ENCODE assay signal across 9 mouse cellular contexts in the genomic region with DNA sequence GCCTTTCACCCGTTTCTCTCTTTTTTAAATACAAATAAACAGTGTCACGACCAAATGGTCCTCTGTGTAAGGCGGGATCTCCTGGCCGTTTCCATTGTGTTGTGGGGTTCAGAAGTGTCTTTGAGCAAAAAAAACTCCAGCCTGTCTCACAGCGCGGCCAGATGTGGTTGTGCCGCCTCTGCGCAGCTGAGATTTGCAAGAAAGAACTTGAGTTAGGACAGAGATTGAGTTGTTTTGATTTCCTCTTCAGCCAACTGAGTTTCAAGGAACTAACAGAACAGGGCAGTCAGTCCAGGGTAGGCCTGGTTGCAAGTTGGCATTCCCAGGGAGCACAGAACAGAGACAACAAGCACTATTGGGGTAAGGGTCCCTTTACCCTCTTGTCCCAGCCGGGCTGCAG. TPM values are rescaled to one million over a fixed set of nuclear protein-coding genes. Genes with fewer than 3 reads are reported as not detected.
DNase-seq lines count a peak whose midpoint lies in the region; ATAC-seq and TF ChIP-seq lines count a peak whose summit lies in the region.
"Had no signal": no experiment of that assay in that cellular context is flagged by ENCODE, and none has a peak within 500 bp of the region (broad histone marks: within the 10 kb centered on the region; RNA-seq: fewer than 3 reads in every experiment).

No protein-coding gene starts in this region.

- peak overlapping the region; percentile 61 for H3K4me3 ChIP-seq in hindbrain, embryonic 15.5 days
- peak overlapping the region; percentile 88 for H3K4me3 ChIP-seq in myocyte

- H3K27ac ChIP-seq in hindbrain, embryonic 15.5 days (replicated peaks): peak overlapping the region; percentile 86

- peak overlapping the region; percentile 96 for H3K4me2 ChIP-seq in hindbrain, embryonic 15.5 days
- H3K4me2 ChIP-seq in myocyte (ENCODE audit: low read depth): peak overlapping the region; percentile 75

- no peaks in the 10 kb centered on the region for H3K9me3 ChIP-seq in hindbrain, embryonic 15.5 days

- H3K79me2 ChIP-seq in myocyte (ENCODE audit: control insufficient read depth, insufficient read depth): peaks cover 24% of the 10 kb centered on the region

- H3K27me3 ChIP-seq in hindbrain, embryonic 15.5 days: no peaks in the 10 kb centered on the region
- H3K27me3 ChIP-seq in myocyte (ENCODE audit: control insufficient read depth, insufficient read depth, insufficient read length): no peaks in the 10 kb centered on the region

- DNase-seq in kidney, postnatal 10 days: peak; percentile 36
- DNase-seq in kidney, adult 9 months: no peak
- DNase-seq in embryo, embryonic 10.5 days (ENCODE audit: low spot score): peak; percentile 71
- DNase-seq in cerebellum, adult 11-12 months: no peak
- no peak for DNase-seq in gastrocnemius, adult 8-10 months (ENCODE audit: low spot score in 2 of 2)
- DNase-seq in spleen, adult 12 weeks (ENCODE audit: low spot score): no peak
- DNase-seq: thymus, postnatal 36 days had no signal

- 3% methylated on average over 9 of the region's 9 CpGs for WGBS in hindbrain, embryonic 15.5 days

- H3K36me3 ChIP-seq in hindbrain, embryonic 15.5 days: no peaks in the 10 kb centered on the region
- no peaks in the 10 kb centered on the region for H3K36me3 ChIP-seq in myocyte (ENCODE audit: control insufficient read depth, insufficient read depth)

- H3ac ChIP-seq in myocyte (ENCODE audit: control insufficient read depth, insufficient read length): peak overlapping the region; percentile 96

- H3K4me1 ChIP-seq in hindbrain, embryonic 15.5 days (replicated peaks): peaks cover 63% of the 10 kb centered on the region

- no peak for TF ChIP-seq POLR2A in myocyte (IDR thresholded peaks at IDR 0.05; ENCODE audit: insufficient read length, low read depth)

- peak overlapping the region; percentile 65 for H3K9ac ChIP-seq in hindbrain, embryonic 15.5 days

- ATAC-seq in hindbrain, embryonic 15.5 days (ENCODE audit: low FRiP score, low read depth): no peak

TF ChIP-seq in myocyte, 11 proteins besides CTCF, POLR2A, EP300 and RAD21:
- no peak for TF ChIP-seq TCF12 (IDR thresholded peaks at IDR 0.05; ENCODE audit: insufficient read depth, poor library complexity, severe bottlenecking)
- no peak for TF ChIP-seq POLR2AphosphoS2 (IDR thresholded peaks at IDR 0.05; ENCODE audit: insufficient read length, low read depth)

RNA-seq across cellular contexts. Expression of gene Rgma, which starts 17.1 kb away (rescaled TPM):
- 39.5 and 45.1 TPM in 2 replicates for polyA plus RNA-seq in hindbrain, embryonic 15.5 days (2015; fragmentation: Nextera tagmentation; extraction: Ambion mirVana)
- polyA plus RNA-seq in myocyte (2012; fragmentation: generic; extraction: Trizol): 34.0 TPM
- 10 to 100 TPM; 42.9 to 60.8 (median 51.4) TPM for total RNA-seq in gastrocnemius, adult 8-10 months (2022)

Comparison
In these comparisons a context has a peak if more than half of its experiments do, and no peak if none do; other contexts are left out.
1. DNase-seq: peak in kidney, postnatal 10 days (single experiment) and embryo, embryonic 10.5 days (single experiment); none in kidney, adult 9 months (single experiment), cerebellum, adult 11-12 months (single experiment), gastrocnemius, adult 8-10 months (0 of 2) and spleen, adult 12 weeks (single experiment).